Mouse (Mus musculus) forebrain, embryonic 10.5 days (tissue): ENCODE data around the gene Haus3. TPM values are rescaled to one million over a fixed set of nuclear protein-coding genes. Genes with fewer than 3 reads are reported as not detected.
A peak's percentile ranks its signal among the peaks of the same experiment; 100 is the strongest.

ENCODE experiments used
- DNase-seq: peaks from one replicate; pipeline ENCODE4 v3.0.0-alpha.2; 2017; ENCODE audit warnings: low spot score; ENCODE audit errors: extremely low spot score
- H3K27ac ChIP-seq: fragments of 300-500 bp; sonication (generic); 2 replicates; pipeline ENCODE4 v1.5.1; 2016; ENCODE audit warnings: mild to moderate bottlenecking
- H3K27me3 ChIP-seq: fragments of 300-500 bp; sonication (generic); 2 replicates; pipeline ENCODE4 v1.6.1; 2016; ENCODE audit warnings: mild to moderate bottlenecking; ENCODE audit not compliant: poor library complexity, severe bottlenecking
- H3K36me3 ChIP-seq: fragments of 300-500 bp; sonication (generic); replicated peaks from 2 replicates; pipeline ENCODE4 v1.6.1; 2016; ENCODE audit warnings: mild to moderate bottlenecking, moderate library complexity
- H3K4me1 ChIP-seq: fragments of 300-500 bp; sonication (generic); 2 replicates; pipeline ENCODE4 v1.6.1; 2016
- H3K4me3 ChIP-seq: fragments of 300-500 bp; sonication (generic); 2 replicates; pipeline ENCODE4 v1.5.1; 2016; ENCODE audit warnings: mild to moderate bottlenecking, moderate library complexity
- H3K9me3 ChIP-seq: fragments of 300-500 bp; sonication (generic); 2 replicates; pipeline ENCODE4 v1.6.1; 2016; ENCODE audit warnings: mild to moderate bottlenecking, moderate library complexity
- WGBS: fragments of 180-500 bp; shearing (Covaris S2); methylation state at CpG from one replicate; pipeline ENCODE4 v1.1.7; 2016; 5-methylcytosine and 5-hydroxymethylcytosine counted together
- polyA plus RNA-seq: library from polyadenylated mRNA; unstranded; fragments of >200 nt; fragmentation: Nextera tagmentation; extraction: Ambion mirVana; gene quantifications from 2 replicates; pipeline ENCODE4 v1.2.1, GENCODE M21; 2016

The Haus3 gene
- polyA plus RNA-seq, 1 experiment from 2014 or later, result 53.8 TPM

- Histone ChIP-seq H3K27me3 (no peaks in the 10 kb centered on the region), H3K27ac (no peak overlapping the region), H3K4me3 (no peak overlapping the region), H3K9me3 (no peaks in the 10 kb centered on the region), H3K36me3 (no peaks in the 10 kb centered on the region), H3K4me1 (no peaks in the 10 kb centered on the region)
- DNase-seq, result no peak
- WGBS, result 89% methylated on average over 7 of the region's 7 CpGs
These were observed 27.1 kb upstream of the Haus3 start for GRCm38 (mm10) chr5:34196423-34196822.

GRCm38 (mm10) chr5:34195786-34196185, 26.5 kb upstream of the Haus3 start:
- no peak for DNase-seq
- Histone ChIP-seq H3K36me3 (no peaks in the 10 kb centered on the region), H3K27ac (no peak overlapping the region), H3K4me3 (no peak overlapping the region), H3K4me1 (no peaks in the 10 kb centered on the region), H3K9me3 (no peaks in the 10 kb centered on the region), H3K27me3 (no peaks in the 10 kb centered on the region)
- 89% methylated on average over 12 of the region's 12 CpGs for WGBS

GRCm38 (mm10) chr5:34194975-34195662, 25.8 kb upstream of the Haus3 start:
- H3K4me3 ChIP-seq, result no peak overlapping the region
- H3K27me3 ChIP-seq, result no peaks in the 10 kb centered on the region
- no peak for DNase-seq
- H3K4me1 ChIP-seq, result no peaks in the 10 kb centered on the region
- H3K9me3 ChIP-seq, result no peaks in the 10 kb centered on the region
- 79% methylated on average over 6 of the region's 6 CpGs for WGBS
- H3K36me3 ChIP-seq, result no peaks in the 10 kb centered on the region
- H3K27ac ChIP-seq, result no peak overlapping the region

- Histone ChIP-seq H3K4me1 (no peaks in the 10 kb centered on the region), H3K27ac (no peak overlapping the region), H3K9me3 (no peaks in the 10 kb centered on the region), H3K4me3 (no peak overlapping the region), H3K27me3 (peaks cover 7% of the 10 kb centered on the region; the same call in 1 of the 2 replicates), H3K36me3 (no peaks in the 10 kb centered on the region)
- 45% methylated on average over 1 of the region's 1 CpGs for WGBS
- no peak for DNase-seq
These were observed 25.1 kb upstream of the Haus3 start for GRCm38 (mm10) chr5:34194426-34194825.

GRCm38 (mm10) chr5:34191843-34192242, 22.5 kb upstream of the Haus3 start:
- H3K4me1 ChIP-seq, result peaks cover 18% of the 10 kb centered on the region
- no peak overlapping the region for H3K4me3 ChIP-seq
- H3K9me3 ChIP-seq, result no peaks in the 10 kb centered on the region
- WGBS, result 77% methylated on average over 4 of the region's 4 CpGs
- no peak overlapping the region for H3K27ac ChIP-seq
- H3K36me3 ChIP-seq, result no peaks in the 10 kb centered on the region
- H3K27me3 ChIP-seq, result peaks cover 11% of the 10 kb centered on the region; the same call in 1 of the 2 replicates
- DNase-seq, result no peak

- Histone ChIP-seq H3K27me3 (peaks cover 17% of the 10 kb centered on the region), H3K36me3 (no peaks in the 10 kb centered on the region), H3K4me1 (peaks cover 26% of the 10 kb centered on the region), H3K4me3 (no peak overlapping the region), H3K9me3 (no peaks in the 10 kb centered on the region), H3K27ac (no peak overlapping the region)
- 55% methylated on average over 4 of the region's 4 CpGs for WGBS
- no peak for DNase-seq
These were observed 21.7 kb upstream of the Haus3 start for GRCm38 (mm10) chr5:34191021-34191420.

- no peak for DNase-seq
- H3K4me1 ChIP-seq, result peaks cover 35% of the 10 kb centered on the region
- peaks cover 27% of the 10 kb centered on the region for H3K27me3 ChIP-seq
- no peak overlapping the region for H3K4me3 ChIP-seq
- WGBS, result 69% methylated on average over 1 of the region's 1 CpGs
- no peaks in the 10 kb centered on the region for H3K36me3 ChIP-seq
- H3K9me3 ChIP-seq, result no peaks in the 10 kb centered on the region
- H3K27ac ChIP-seq, result no peak overlapping the region
These were observed 20.2 kb upstream of the Haus3 start for GRCm38 (mm10) chr5:34189521-34189920.

GRCm38 (mm10) chr5:34188856-34189255, 19.5 kb upstream of the Haus3 start:
- Histone ChIP-seq H3K36me3 (no peaks in the 10 kb centered on the region; the same call in 1 of the 2 replicates), H3K4me1 (peaks cover 35% of the 10 kb centered on the region), H3K4me3 (peak overlapping the region; percentile 84)

GRCm38 (mm10) chr5:34187601-34188316, 18.4 kb upstream of the Haus3 start, which contains the start of gene Mxd4:
Gene Mxd4, minus strand, starts transcription at chr5:34187720.
- Histone ChIP-seq H3K9me3 (no peaks in the 10 kb centered on the region), H3K27me3 (peaks cover 27% of the 10 kb centered on the region), H3K27ac (peak within 1 kb of the TSS; percentile 86), H3K36me3 (no peaks in the 10 kb centered on the region; the same call in 1 of the 2 replicates), H3K4me3 (peak within 1 kb of the TSS; percentile 84), H3K4me1 (peaks cover 42% of the 10 kb centered on the region)
- peak; percentile 98 for DNase-seq
- WGBS, result under 1% methylated on average over 60 of the region's 60 CpGs

More at GRCm38 (mm10) chr5:34188856-34189255, 19.5 kb upstream of the Haus3 start:
- H3K9me3 ChIP-seq, result no peaks in the 10 kb centered on the region
- no peak overlapping the region for H3K27ac ChIP-seq
- WGBS, result 84% methylated on average over 2 of the region's 2 CpGs
- DNase-seq, result no peak
- H3K27me3 ChIP-seq, result peaks cover 27% of the 10 kb centered on the region

- Histone ChIP-seq H3K4me3 (peak overlapping the region; percentile 84), H3K27ac (peak overlapping the region; percentile 86), H3K27me3 (peaks cover 27% of the 10 kb centered on the region), H3K4me1 (peaks cover 42% of the 10 kb centered on the region), H3K36me3 (no peaks in the 10 kb centered on the region; the same call in 1 of the 2 replicates), H3K9me3 (no peaks in the 10 kb centered on the region)
- under 1% methylated on average over 46 of the region's 46 CpGs for WGBS
- DNase-seq, result peak; percentile 23
These were observed 17.6 kb upstream of the Haus3 start for GRCm38 (mm10) chr5:34186961-34187391.

GRCm38 (mm10) chr5:34186391-34186790, 17.1 kb upstream of the Haus3 start:
- H3K27ac ChIP-seq, result no peak overlapping the region
- peaks cover 42% of the 10 kb centered on the region for H3K4me1 ChIP-seq
- H3K4me3 ChIP-seq, result peak overlapping the region; percentile 84
- 82% methylated on average over 2 of the region's 2 CpGs for WGBS
- peaks cover 27% of the 10 kb centered on the region for H3K27me3 ChIP-seq
- no peaks in the 10 kb centered on the region for H3K9me3 ChIP-seq
- no peaks in the 10 kb centered on the region; the same call in 1 of the 2 replicates for H3K36me3 ChIP-seq
- DNase-seq, result no peak

- H3K4me1 ChIP-seq, result peaks cover 42% of the 10 kb centered on the region
- H3K27me3 ChIP-seq, result peaks cover 27% of the 10 kb centered on the region
- no peaks in the 10 kb centered on the region; the same call in 1 of the 2 replicates for H3K36me3 ChIP-seq
- DNase-seq, result no peak
- H3K4me3 ChIP-seq, result peak overlapping the region; percentile 84
- no peak overlapping the region for H3K27ac ChIP-seq
- no peaks in the 10 kb centered on the region for H3K9me3 ChIP-seq
These were observed 16.5 kb upstream of the Haus3 start for GRCm38 (mm10) chr5:34185791-34186190.

- Histone ChIP-seq H3K9me3 (no peaks in the 10 kb centered on the region), H3K27ac (no peak overlapping the region), H3K4me3 (0 out of 2 replicates have a peak overlapping the region, but pooled peaks have one; percentile 84), H3K36me3 (no peaks in the 10 kb centered on the region; the same call in 1 of the 2 replicates), H3K4me1 (peaks cover 42% of the 10 kb centered on the region), H3K27me3 (peaks cover 27% of the 10 kb centered on the region)
- no peak for DNase-seq
- 91% methylated on average over 1 of the region's 1 CpGs for WGBS
These were observed 15.8 kb upstream of the Haus3 start for GRCm38 (mm10) chr5:34185051-34185580.
